Mouse (Mus musculus) kidney, postnatal 0 days (tissue): ENCODE measurements at regions not wholly inside any gene's neighbourhood (a gene's known extent, or its start where the extent isn't known, plus 50 kb on each side); places are given as distances from the start of the nearest gene placed in this dataset.

Experiments used
- ATAC-seq: fragments of 200-750 bp; cut with Nextera tagmentation; replicated peaks from 2 replicates; pipeline ENCODE4 v1.8.0; 2017; ENCODE audit warnings: low read depth, moderate number of reproducible peaks, moderate TSS enrichment, moderate library complexity; ENCODE audit not compliant: low FRiP score
- DNase-seq: peaks from one replicate; pipeline ENCODE4 v3.0.0-alpha.2; 2016; ENCODE audit warnings: low spot score
- H3K27ac ChIP-seq: fragments of 300-500 bp; sonication (generic); 2 replicates; pipeline ENCODE4 v1.5.1; 2014; ENCODE audit warnings: mild to moderate bottlenecking
- H3K27me3 ChIP-seq: fragments of 300-500 bp; sonication (generic); 2 replicates; pipeline ENCODE4 v1.6.1; 2014; ENCODE audit warnings: low read length, mixed read lengths; ENCODE audit not compliant: insufficient read depth
- H3K36me3 ChIP-seq: fragments of 300-500 bp; sonication (generic); 2 replicates; pipeline ENCODE4 v1.6.1; 2014; ENCODE audit warnings: low read length, mixed read lengths; ENCODE audit not compliant: insufficient read depth
- H3K4me1 ChIP-seq: fragments of 300-500 bp; sonication (generic); replicated peaks from 2 replicates; pipeline ENCODE4 v1.6.1; 2014; ENCODE audit warnings: antibody characterized with exemption, low read length, mixed read lengths; ENCODE audit not compliant: insufficient read depth
- H3K4me2 ChIP-seq: fragments of 300-500 bp; sonication (generic); 2 replicates; pipeline ENCODE4 v1.6.1; 2014; ENCODE audit warnings: mild to moderate bottlenecking, low read length, moderate library complexity, mixed read lengths
- H3K4me3 ChIP-seq: fragments of 300-500 bp; sonication (generic); replicated peaks from 2 replicates; pipeline ENCODE4 v1.5.1; 2014; ENCODE audit warnings: low read depth, low read length
- H3K9ac ChIP-seq: fragments of 300-500 bp; sonication (generic); 2 replicates; pipeline ENCODE4 v1.6.1; 2014; ENCODE audit warnings: low read depth, low read length
- H3K9me3 ChIP-seq: fragments of 300-500 bp; sonication (generic); replicated peaks from 2 replicates; pipeline ENCODE4 v1.6.1; 2016; ENCODE audit warnings: low read length, inconsistent platforms, mixed read lengths
- CTCF ChIP-seq: IDR thresholded peaks from 2 replicates; pipeline ENCODE4 v1.5.1; 2016; ENCODE audit warnings: antibody characterized with exemption, low read depth, mild to moderate bottlenecking, moderate library complexity
- WGBS: fragments of 180-500 bp; shearing (Covaris S2); extraction: QIAGEN DNeasy Blood & Tissue Kit; methylation state at CpG from one replicate; pipeline ENCODE4 v1.1.7; 2014; 5-methylcytosine and 5-hydroxymethylcytosine counted together

GRCm38 (mm10) chr11:38158310-38158709 is 922.5 kb upstream of the Tenm2 start:
- Histone ChIP-seq H3K4me3 (no peak overlapping the region), H3K36me3 (no peaks in the 10 kb centered on the region), H3K27me3 (no peaks in the 10 kb centered on the region), H3K27ac (no peak overlapping the region), H3K4me2 (no peak overlapping the region), H3K9ac (no peak overlapping the region), H3K4me1 (no peaks in the 10 kb centered on the region), H3K9me3 (no peaks in the 10 kb centered on the region)
- 93% methylated on average over 4 of the region's 4 CpGs for WGBS
- ATAC-seq (no peak), DNase-seq (no peak)
- no peak for TF ChIP-seq CTCF

- 87% methylated on average over 9 of the region's 9 CpGs for WGBS
Measured at GRCm38 (mm10) chr11:38156944-38157343, 921.2 kb upstream of the Tenm2 start.

GRCm38 (mm10) chr11:38155706-38156105 is 919.9 kb upstream of the Tenm2 start:
- DNase-seq: no peak
- Histone ChIP-seq H3K27me3 (no peaks in the 10 kb centered on the region), H3K9me3 (no peaks in the 10 kb centered on the region), H3K4me3 (no peak overlapping the region), H3K27ac (no peak overlapping the region), H3K9ac (no peak overlapping the region), H3K36me3 (no peaks in the 10 kb centered on the region), H3K4me2 (no peak overlapping the region), H3K4me1 (no peaks in the 10 kb centered on the region)
- 93% methylated on average over 2 of the region's 2 CpGs for WGBS
- no peak for ATAC-seq
- no peak for TF ChIP-seq CTCF

More at GRCm38 (mm10) chr11:38156944-38157343, 921.2 kb upstream of the Tenm2 start:
- DNase-seq: no peak
- Histone ChIP-seq H3K36me3 (no peaks in the 10 kb centered on the region), H3K27ac (no peak overlapping the region), H3K4me2 (no peak overlapping the region), H3K4me3 (no peak overlapping the region), H3K27me3 (no peaks in the 10 kb centered on the region), H3K9ac (no peak overlapping the region), H3K9me3 (no peaks in the 10 kb centered on the region), H3K4me1 (no peaks in the 10 kb centered on the region)
- no peak for TF ChIP-seq CTCF
- ATAC-seq: no peak

GRCm38 (mm10) chr11:38143436-38143835 is 907.7 kb upstream of the Tenm2 start:
- WGBS: 83% methylated on average over 2 of the region's 2 CpGs
- no peak overlapping the region for H3K9ac ChIP-seq
- DNase-seq (no peak), ATAC-seq (no peak)
- TF ChIP-seq CTCF: no peak
- no peak overlapping the region for H3K27ac ChIP-seq
- H3K4me1 ChIP-seq: no peaks in the 10 kb centered on the region
- no peak overlapping the region for H3K4me2 ChIP-seq
- no peaks in the 10 kb centered on the region for H3K36me3 ChIP-seq
- H3K4me3 ChIP-seq: no peak overlapping the region
- H3K9me3 ChIP-seq: no peaks in the 10 kb centered on the region
- H3K27me3 ChIP-seq: no peaks in the 10 kb centered on the region

GRCm38 (mm10) chr11:38128851-38129250 is 893.1 kb upstream of the Tenm2 start:
- Histone ChIP-seq H3K27me3 (no peaks in the 10 kb centered on the region), H3K4me3 (no peak overlapping the region), H3K27ac (no peak overlapping the region), H3K9ac (no peak overlapping the region), H3K4me1 (no peaks in the 10 kb centered on the region), H3K36me3 (no peaks in the 10 kb centered on the region), H3K9me3 (no peaks in the 10 kb centered on the region), H3K4me2 (no peak overlapping the region)
- DNase-seq: no peak
- no peak for TF ChIP-seq CTCF
- ATAC-seq: no peak

GRCm38 (mm10) chr11:38123789-38124330 is 888.1 kb upstream of the Tenm2 start:
- ATAC-seq (no peak), DNase-seq (peak; percentile 35)
- Histone ChIP-seq H3K36me3 (no peaks in the 10 kb centered on the region), H3K27ac (no peak overlapping the region), H3K4me2 (no peak overlapping the region), H3K9me3 (no peaks in the 10 kb centered on the region), H3K9ac (no peak overlapping the region), H3K4me3 (no peak overlapping the region), H3K27me3 (no peaks in the 10 kb centered on the region), H3K4me1 (no peaks in the 10 kb centered on the region)
- WGBS: 72% methylated on average over 2 of the region's 2 CpGs
- TF ChIP-seq CTCF: no peak

GRCm38 (mm10) chr11:38122474-38122873 is 886.7 kb upstream of the Tenm2 start:
- WGBS: 40% methylated on average over 1 of the region's 1 CpGs
- Histone ChIP-seq H3K4me2 (no peak overlapping the region), H3K27ac (no peak overlapping the region), H3K36me3 (no peaks in the 10 kb centered on the region), H3K4me3 (no peak overlapping the region), H3K27me3 (no peaks in the 10 kb centered on the region), H3K9ac (no peak overlapping the region), H3K4me1 (no peaks in the 10 kb centered on the region), H3K9me3 (no peaks in the 10 kb centered on the region)
- ATAC-seq (0 out of 2 replicates have a peak, but pooled peaks have one; percentile 54), DNase-seq (peak; percentile 25)
- no peak for TF ChIP-seq CTCF
